Mouse (Mus musculus) hematopoietic stem cell, adult 5-6 weeks (primary cell): Measurements from ENCODE around the gene Nln. TPM values are rescaled to one million over a fixed set of nuclear protein-coding genes. Genes with fewer than 3 reads are reported as not detected.

ENCODE experiments used
- ATAC-seq, 2 experiments: fragments of 125-278 bp in 1 of 2; replicated peaks in 1 of 2; 2 replicates each; pipeline ENCODE4 v1.8.0; 2016 to 2017; ENCODE audit warnings: inconsistent platforms in 2 of 2, mild to moderate bottlenecking in 2 of 2, moderate number of reproducible peaks in 2 of 2, low read depth in 1 of 2, moderate TSS enrichment in 1 of 2; ENCODE audit not compliant: low FRiP score in 2 of 2, poor library complexity in 2 of 2, severe bottlenecking in 2 of 2, insufficient read depth in 1 of 2, low TSS enrichment in 1 of 2
- total RNA-seq: library from RNA; stranded (forward); fragments of 172-1452, 232-1000 nt; gene quantifications from 2 replicates; pipeline ENCODE4 v1.2.3, GENCODE M21; 2017

Nln gene
- 21.4 and 24.6 TPM in 2 replicates for total RNA-seq

GRCm38 (mm10) chr13:104109288-104109815 lies at the start of gene Nln, which contains the start of gene Sgtb:
Nln (minus strand) TSS chr13:104109614.
Sgtb (plus strand) TSS chr13:104109741.
- peak; percentile 91 to 92 for ATAC-seq

- no peak for ATAC-seq
Observed at GRCm38 (mm10) chr13:104155686-104156085, 46.3 kb upstream of the Nln start.

- no peak for ATAC-seq
Observed at GRCm38 (mm10) chr13:104155106-104155505, 45.7 kb upstream of the Nln start.

GRCm38 (mm10) chr13:104154180-104154579 lies 44.8 kb upstream of the Nln start:
- ATAC-seq = no peak

- ATAC-seq = no peak
Observed at GRCm38 (mm10) chr13:104145646-104146045, 36.2 kb upstream of the Nln start.

- no peak for ATAC-seq
Observed at GRCm38 (mm10) chr13:104144871-104145270, 35.5 kb upstream of the Nln start.

GRCm38 (mm10) chr13:104139369-104140209 lies 30.2 kb upstream of the Nln start:
- peak; percentile 95 to 98 for ATAC-seq

- ATAC-seq = no peak
Observed at GRCm38 (mm10) chr13:104134510-104135085, 25.2 kb upstream of the Nln start.

GRCm38 (mm10) chr13:104132561-104132960 lies 23.1 kb upstream of the Nln start:
- ATAC-seq = no peak

- no peak for ATAC-seq
Observed at GRCm38 (mm10) chr13:104123662-104124381, 14.4 kb upstream of the Nln start.

GRCm38 (mm10) chr13:104122078-104122840 lies 12.8 kb upstream of the Nln start:
- no peak for ATAC-seq

- ATAC-seq = no peak
Observed at GRCm38 (mm10) chr13:104114827-104115226, 5.4 kb upstream of the Nln start.

GRCm38 (mm10) chr13:104113782-104114181 lies 4.4 kb upstream of the Nln start:
- no peak for ATAC-seq

- no peak for ATAC-seq
Observed at GRCm38 (mm10) chr13:104112266-104112900, 3.0 kb upstream of the Nln start.

- ATAC-seq = no peak
Observed at GRCm38 (mm10) chr13:104110526-104110925, 1.1 kb upstream of the Nln start.

- ATAC-seq = peak in 1 of 2 experiments; percentile 11; a peak in 1 of 4 replicates
Observed at GRCm38 (mm10) chr13:104109816-104110521, 555 bp upstream of the Nln start.
